Mouse (Mus musculus) thymus, adult 2 months (tissue): Measurements from ENCODE around the gene Rapgefl1. TPM values are rescaled to one million over a fixed set of nuclear protein-coding genes. Genes with fewer than 3 reads are reported as not detected.

Source experiments
- DNase-seq: peaks from one replicate; pipeline ENCODE4 v3.0.0; 2021
- H3K27ac ChIP-seq: fragments of 200-500 bp; 2 replicates; pipeline ENCODE4 v1.5.1; 2012; ENCODE audit warnings: low read length, control low read depth; ENCODE audit not compliant: control insufficient read depth, insufficient read depth
- H3K27me3 ChIP-seq: fragments of 200-500 bp; 2 replicates; pipeline ENCODE4 v1.6.1; 2012; ENCODE audit warnings: mild to moderate bottlenecking, low read length, moderate library complexity, mixed read lengths; ENCODE audit not compliant: control insufficient read depth, insufficient read depth
- H3K36me3 ChIP-seq: fragments of 200-500 bp; 2 replicates; pipeline ENCODE4 v1.6.1; 2012; ENCODE audit warnings: mild to moderate bottlenecking, low read length, moderate library complexity; ENCODE audit not compliant: control insufficient read depth, insufficient read depth
- H3K4me1 ChIP-seq: fragments of 200-500 bp; replicated peaks from 2 replicates; pipeline ENCODE4 v1.6.1; 2012; ENCODE audit warnings: low read length; ENCODE audit not compliant: control insufficient read depth, insufficient read depth
- H3K4me3 ChIP-seq: fragments of 200-500 bp; 2 replicates; pipeline ENCODE4 v1.5.1; 2012; ENCODE audit warnings: mild to moderate bottlenecking, low read length, control low read depth, moderate library complexity; ENCODE audit not compliant: control insufficient read depth, insufficient read depth
- CTCF ChIP-seq: fragments of 200-500 bp; IDR thresholded peaks from 2 replicates; pipeline ENCODE4 v1.5.1; 2012; ENCODE audit warnings: mild to moderate bottlenecking, control low read depth, low read length, moderate library complexity, borderline replicate concordance; ENCODE audit not compliant: control insufficient read depth, poor library complexity, insufficient read depth; ENCODE audit errors: extremely low read depth
- POLR2A ChIP-seq: fragments of 200-500 bp; IDR thresholded peaks from 2 replicates; pipeline ENCODE4 v1.6.1; 2012; ENCODE audit warnings: mild to moderate bottlenecking, low read length, control low read depth, moderate library complexity; ENCODE audit not compliant: control insufficient read depth, poor library complexity, insufficient read depth; ENCODE audit errors: extremely low read depth
- WGBS: fragments of 180-500 bp; shearing (Covaris S2); methylation state at CpG from one replicate; pipeline ENCODE4 v1.1.7; 2018; 5-methylcytosine and 5-hydroxymethylcytosine counted together
- polyA plus RNA-seq: library from polyadenylated mRNA; depleted of rRNA; stranded (reverse); fragments of >200 nt; gene quantifications from 2 replicates; pipeline ENCODE4 v1.2.3, GENCODE M21; 2012; rRNA removed

Rapgefl1 gene
- polyA plus RNA-seq, result 8.5 and 11.6 TPM in 2 replicates

DNA sequence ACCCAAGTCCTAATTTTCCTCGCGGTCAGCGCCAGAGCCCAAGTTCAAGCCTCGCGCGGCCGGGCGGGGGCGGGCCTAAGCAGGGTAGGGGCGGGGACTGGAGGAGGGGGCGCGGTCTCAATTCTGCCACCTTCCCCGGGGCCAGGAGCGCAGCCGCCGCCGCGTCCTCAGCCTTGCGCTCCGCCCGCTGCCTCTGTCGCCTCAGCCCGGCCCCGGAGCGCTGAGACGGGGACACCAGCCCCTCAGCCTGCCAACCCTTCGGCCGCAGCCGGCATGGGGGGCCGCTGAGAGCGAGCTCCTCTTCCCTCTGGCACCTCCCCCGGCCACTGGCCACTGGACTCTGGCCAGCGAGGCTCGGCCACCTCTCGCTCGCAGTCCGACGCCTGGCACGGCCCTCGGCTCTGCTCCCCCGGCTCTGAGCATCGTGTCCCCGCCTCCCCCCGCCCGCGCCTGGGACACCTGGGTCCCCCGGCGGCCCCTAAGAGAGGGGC is at the start of gene Rapgefl1:
Rapgefl1 (plus strand) TSS at position 135 of the 491 bp plus-strand sequence.
- no peak within 1 kb of the TSS for H3K27ac ChIP-seq
- H3K36me3 ChIP-seq, result peaks cover 21% of the 10 kb centered on the region
- DNase-seq, result peak; percentile 77
- WGBS, result 2% methylated on average over 48 of the region's 48 CpGs
- peaks cover 15% of the 10 kb centered on the region for H3K4me1 ChIP-seq
- H3K4me3 ChIP-seq, result peak within 1 kb of the TSS; percentile 63
- no peaks in the 10 kb centered on the region for H3K27me3 ChIP-seq
- no peak for TF ChIP-seq POLR2A
- no peak for TF ChIP-seq CTCF

DNA sequence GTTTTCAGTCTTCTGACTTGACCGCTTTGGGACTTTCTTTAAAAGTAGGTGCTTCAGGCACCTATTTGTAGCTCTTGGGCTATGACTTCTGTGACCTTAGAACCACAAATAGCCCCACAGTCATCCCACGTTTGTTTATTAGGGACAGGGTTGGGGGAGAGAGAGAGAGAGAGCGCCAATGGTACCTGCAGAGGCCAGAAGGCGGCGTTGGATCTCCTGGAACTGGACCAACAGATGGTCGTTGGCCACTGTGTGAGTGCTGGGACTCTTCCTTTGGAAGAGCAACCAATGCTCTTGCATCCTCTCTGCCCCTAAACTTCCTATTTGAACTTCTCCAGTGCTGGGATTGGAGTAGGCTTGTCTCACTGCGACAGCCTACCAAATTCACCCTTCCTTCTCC is 49.4 kb upstream of the Rapgefl1 start:
- H3K27me3 ChIP-seq, result no peaks in the 10 kb centered on the region
- no peak overlapping the region for H3K4me3 ChIP-seq
- H3K36me3 ChIP-seq, result no peaks in the 10 kb centered on the region
- no peak overlapping the region for H3K27ac ChIP-seq
- WGBS, result 50% methylated on average over 7 of the region's 7 CpGs
- TF ChIP-seq CTCF (no peak; the same call in 1 of the 2 replicates), POLR2A (no peak)
- H3K4me1 ChIP-seq, result peaks cover 38% of the 10 kb centered on the region
- DNase-seq, result no peak

DNA sequence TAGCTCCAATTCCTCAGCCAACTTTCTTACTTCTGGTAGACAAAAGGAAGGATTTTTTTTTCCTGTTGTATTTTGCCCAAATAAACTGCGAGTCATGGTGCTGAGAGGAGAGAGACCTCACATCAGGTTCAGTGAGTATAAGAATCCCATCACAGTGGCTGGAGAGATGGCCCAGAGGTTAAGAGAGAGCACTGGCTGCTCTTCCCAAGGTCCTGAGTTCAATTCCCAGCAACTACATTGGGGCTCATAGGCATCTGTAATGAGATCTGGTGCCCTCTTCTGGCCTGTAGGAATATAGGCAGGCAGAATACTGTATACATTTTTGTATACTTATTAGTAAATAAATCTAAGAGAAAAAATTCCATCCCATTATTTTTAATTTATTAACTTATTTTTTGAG is 48.9 kb upstream of the Rapgefl1 start:
- DNase-seq, result no peak
- no peak overlapping the region for H3K4me3 ChIP-seq
- H3K27ac ChIP-seq, result no peak overlapping the region
- 96% methylated on average over 1 of the region's 1 CpGs for whole genome bisulfite sequencing
- H3K36me3 ChIP-seq, result no peaks in the 10 kb centered on the region
- H3K4me1 ChIP-seq, result peaks cover 34% of the 10 kb centered on the region
- TF ChIP-seq POLR2A (no peak), CTCF (no peak)
- no peaks in the 10 kb centered on the region for H3K27me3 ChIP-seq

DNA sequence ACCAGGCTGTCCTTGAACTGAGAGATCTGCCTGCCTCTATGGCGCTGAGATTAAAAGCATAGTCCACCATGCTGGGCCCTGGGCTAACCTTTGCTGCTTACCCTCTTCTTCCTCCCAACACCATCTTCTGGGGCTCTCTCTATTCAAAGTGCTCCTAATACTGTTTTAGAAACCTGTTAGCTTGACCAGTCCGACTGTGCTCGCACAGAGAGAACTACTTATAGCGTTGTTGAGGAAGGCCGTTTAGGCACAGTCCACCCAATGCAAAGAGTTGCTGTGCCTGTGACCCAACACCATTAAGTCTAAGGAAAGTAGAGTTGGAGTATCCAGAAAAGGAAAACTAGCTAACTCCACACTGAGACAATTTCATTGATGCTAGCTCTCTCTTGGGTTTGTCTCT is 48.4 kb upstream of the Rapgefl1 start:
- DNase-seq, result no peak
- H3K27ac ChIP-seq, result no peak overlapping the region
- no peaks in the 10 kb centered on the region for H3K36me3 ChIP-seq
- H3K4me3 ChIP-seq, result no peak overlapping the region
- 95% methylated on average over 5 of the region's 5 CpGs for WGBS
- H3K4me1 ChIP-seq, result peaks cover 29% of the 10 kb centered on the region
- no peaks in the 10 kb centered on the region for H3K27me3 ChIP-seq
- TF ChIP-seq POLR2A, result no peak
- TF ChIP-seq CTCF, result no peak

DNA sequence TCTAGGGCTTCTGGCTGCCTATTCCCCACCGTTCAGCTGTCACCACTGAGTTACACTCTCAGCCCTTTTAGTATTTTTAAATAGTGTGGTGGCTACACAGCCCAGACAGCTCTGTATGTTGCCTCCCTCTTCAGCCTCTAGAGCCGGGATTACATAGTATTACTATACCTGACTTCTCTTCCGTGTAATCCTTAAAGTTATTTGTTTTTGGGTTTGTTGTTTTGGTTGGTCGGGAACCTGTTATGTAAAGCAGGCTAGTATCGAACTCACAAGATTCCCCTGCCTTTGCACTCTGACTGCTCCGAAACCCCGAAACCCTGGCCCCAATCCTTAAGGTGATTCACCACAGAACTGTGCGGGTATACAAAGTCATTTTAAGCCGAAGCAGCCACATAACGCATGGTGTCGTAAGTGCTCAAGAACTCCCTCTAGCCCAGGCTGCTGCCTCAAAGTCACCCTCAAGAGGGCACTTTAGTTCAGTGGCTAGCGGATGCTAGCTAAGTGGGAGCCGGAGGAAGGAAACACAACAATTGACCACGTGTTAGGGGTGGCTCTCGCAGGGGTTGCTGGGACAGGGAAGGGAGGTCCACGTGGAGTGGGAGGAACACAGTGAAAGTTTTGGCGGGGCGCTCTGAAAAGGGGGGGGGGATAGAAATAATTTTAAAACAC is 47.9 kb upstream of the Rapgefl1 start:
- Histone ChIP-seq H3K36me3 (no peaks in the 10 kb centered on the region), H3K27me3 (no peaks in the 10 kb centered on the region), H3K4me3 (peak overlapping the region; percentile 49), H3K27ac (peak overlapping the region; percentile 61; the same call in 1 of the 2 replicates), H3K4me1 (peaks cover 24% of the 10 kb centered on the region)
- peak; percentile 93 for DNase-seq
- WGBS, result 5% methylated on average over 18 of the region's 18 CpGs
- no peak for TF ChIP-seq POLR2A
- peak; percentile 68; the same call in 1 of the 2 replicates for TF ChIP-seq CTCF

DNA sequence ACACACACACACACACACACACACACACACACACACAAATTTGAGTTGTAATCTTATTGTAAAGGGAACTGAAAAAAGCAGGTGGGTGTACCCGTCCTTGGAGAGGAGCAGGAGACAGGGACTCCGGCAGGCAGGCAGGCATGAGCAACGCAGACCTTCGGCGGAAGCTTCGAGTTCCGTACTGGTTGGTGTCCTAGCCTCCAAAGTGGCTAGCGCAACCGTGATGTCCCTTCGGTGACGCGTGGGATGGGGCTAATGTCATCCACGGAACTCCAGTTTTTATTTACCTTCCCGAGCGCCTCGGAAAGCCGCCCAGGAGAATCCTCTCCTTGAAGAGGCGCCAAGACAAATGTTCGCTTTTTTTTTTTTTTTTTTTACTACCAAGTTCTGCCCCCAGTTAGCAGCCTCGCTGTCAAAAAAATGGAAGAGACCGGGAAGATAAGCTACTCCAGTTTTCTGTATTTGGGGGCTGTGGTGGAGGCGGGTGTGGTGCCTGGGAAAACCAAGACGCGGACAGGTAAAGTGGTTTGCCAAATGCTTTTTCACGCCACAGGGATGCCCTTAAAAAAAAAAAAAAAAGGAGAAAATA is 47.3 kb upstream of the Rapgefl1 start:
- 1% methylated on average over 25 of the region's 25 CpGs for WGBS
- no peak overlapping the region for H3K27ac ChIP-seq
- H3K4me3 ChIP-seq, result peak overlapping the region; percentile 49
- no peaks in the 10 kb centered on the region for H3K36me3 ChIP-seq
- H3K4me1 ChIP-seq, result peaks cover 22% of the 10 kb centered on the region
- no peak for DNase-seq
- TF ChIP-seq POLR2A (no peak), CTCF (no peak)
- H3K27me3 ChIP-seq, result no peaks in the 10 kb centered on the region

DNA sequence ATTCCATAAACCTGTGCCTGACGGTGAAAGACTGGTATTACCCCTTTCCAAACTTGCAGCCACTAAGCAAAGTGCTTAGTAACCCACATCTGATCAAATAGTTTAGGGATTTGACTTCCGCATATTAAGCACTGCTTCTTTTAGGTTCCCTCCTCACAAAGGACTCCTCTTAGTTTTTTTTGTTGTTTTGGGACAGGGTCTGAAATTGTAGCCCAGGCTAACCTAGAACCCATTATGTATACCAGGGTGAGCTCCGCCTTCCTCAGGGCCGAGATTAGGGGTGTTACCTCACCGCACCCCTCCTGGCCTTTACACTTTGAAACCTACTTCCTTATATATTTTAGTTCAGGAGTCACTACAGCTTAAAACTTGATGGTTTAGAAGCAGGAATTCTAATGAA is 46.8 kb upstream of the Rapgefl1 start:
- 27% methylated on average over 5 of the region's 5 CpGs for WGBS
- Histone ChIP-seq H3K4me1 (peaks cover 25% of the 10 kb centered on the region), H3K27ac (no peak overlapping the region), H3K27me3 (no peaks in the 10 kb centered on the region), H3K4me3 (no peak overlapping the region), H3K36me3 (no peaks in the 10 kb centered on the region)
- no peak for TF ChIP-seq POLR2A
- TF ChIP-seq CTCF, result no peak
- no peak for DNase-seq
